Mouse (Mus musculus) MEL (cell line): ENCODE data around the gene Adamts10. TPM values are rescaled to one million over a fixed set of nuclear protein-coding genes. Genes with fewer than 3 reads are reported as not detected.

Source experiments
- DNase-seq: peaks from one replicate; pipeline ENCODE4 v3.0.0; 2011; ENCODE audit warnings: low read depth, low spot score
- H3K27ac ChIP-seq: 2 replicates; pipeline ENCODE4 v1.5.1; 2012; ENCODE audit warnings: low read depth, mild to moderate bottlenecking, control low read depth, low read length, moderate library complexity; ENCODE audit not compliant: control insufficient read depth
- H3K27me3 ChIP-seq, 2 experiments: fragments of 150-350 bp in 1 of 2; sonication (generic) in 1 of 2; 2 replicates each; pipeline ENCODE4 v1.6.1; 2012; ENCODE audit warnings: low read length in 2 of 2, mild to moderate bottlenecking in 2 of 2, improper control_type of control experiment in 1 of 2, moderate library complexity in 1 of 2; ENCODE audit not compliant: insufficient read depth in 2 of 2, control insufficient read depth in 1 of 2
- H3K36me3 ChIP-seq, 2 experiments: 2 replicates each; pipeline ENCODE4 v1.6.1; 2012 to 2014; ENCODE audit warnings: low read length in 2 of 2, improper control_type of control experiment in 1 of 2, inconsistent platforms in 1 of 2, mild to moderate bottlenecking in 1 of 2; ENCODE audit not compliant: insufficient read depth in 2 of 2, control insufficient read depth in 1 of 2
- H3K4me1 ChIP-seq, 2 experiments: fragments of 150-350 bp in 1 of 2; sonication (generic) in 1 of 2; 2 replicates each; pipeline ENCODE4 v1.6.1; 2012; ENCODE audit warnings: low read length in 2 of 2, improper control_type of control experiment in 1 of 2, mild to moderate bottlenecking in 1 of 2; ENCODE audit not compliant: insufficient read depth in 2 of 2, control insufficient read depth in 1 of 2
- H3K4me3 ChIP-seq, 2 experiments: fragments of 150-350 bp in 1 of 2; sonication (generic) in 1 of 2; 2 replicates each; pipeline ENCODE4 v1.5.1; 2012; ENCODE audit warnings: low read depth in 2 of 2, low read length in 2 of 2, mild to moderate bottlenecking in 2 of 2, moderate library complexity in 2 of 2, control low read depth in 1 of 2, improper control_type of control experiment in 1 of 2; ENCODE audit not compliant: control insufficient read depth in 1 of 2, insufficient read depth in 1 of 2
- H3K79me2 ChIP-seq: 2 replicates; pipeline ENCODE4 v1.6.1; 2012; ENCODE audit warnings: mild to moderate bottlenecking, low read length, moderate library complexity; ENCODE audit not compliant: control insufficient read depth, poor library complexity, insufficient read depth
- H3K9ac ChIP-seq: 2 replicates; pipeline ENCODE4 v1.6.1; 2012; ENCODE audit warnings: low read depth, mild to moderate bottlenecking, control low read depth, low read length, moderate library complexity; ENCODE audit not compliant: control insufficient read depth, poor library complexity, severe bottlenecking
- H3K9me3 ChIP-seq: fragments of 150-350 bp; sonication (generic); replicated peaks from 2 replicates; pipeline ENCODE4 v1.6.1; 2012; ENCODE audit warnings: mild to moderate bottlenecking, low read length, improper control_type of control experiment, moderate library complexity; ENCODE audit not compliant: insufficient read depth
- CHD2 ChIP-seq: IDR thresholded peaks from 2 replicates; pipeline ENCODE4 v1.6.1; 2011; ENCODE audit warnings: low read length, improper control_type of control experiment
- E2F4 ChIP-seq: IDR thresholded peaks from 2 replicates; pipeline ENCODE4 v1.6.1; 2011; ENCODE audit warnings: low read depth, low read length, improper control_type of control experiment, borderline replicate concordance
- JUND ChIP-seq: IDR thresholded peaks from 2 replicates; pipeline ENCODE4 v1.6.1; 2011; ENCODE audit warnings: low read depth, mild to moderate bottlenecking, improper control_type of control experiment, low read length
- MAFK ChIP-seq: IDR thresholded peaks from 2 replicates; pipeline ENCODE4 v1.6.1; 2011; ENCODE audit warnings: low read depth, mild to moderate bottlenecking, low read length, improper control_type of control experiment, borderline replicate concordance
- MAX ChIP-seq: IDR thresholded peaks from 2 replicates; pipeline ENCODE4 v1.6.1; 2011; ENCODE audit warnings: low read length, improper control_type of control experiment
- MAZ ChIP-seq: IDR thresholded peaks from 2 replicates; pipeline ENCODE4 v1.6.1; 2012; ENCODE audit warnings: low read depth, mild to moderate bottlenecking, inconsistent platforms, low read length, improper control_type of control experiment
- MEF2A ChIP-seq: IDR thresholded peaks from 2 replicates; pipeline ENCODE4 v1.6.1; 2014; ENCODE audit warnings: low read depth, mild to moderate bottlenecking, inconsistent platforms, low read length, improper control_type of control experiment; ENCODE audit not compliant: poor library complexity, insufficient replicate concordance, severe bottlenecking; ENCODE audit errors: extremely low read depth
- MXI1 ChIP-seq: IDR thresholded peaks from 2 replicates; pipeline ENCODE4 v1.6.1; 2011; ENCODE audit warnings: mild to moderate bottlenecking, low read depth, low read length, improper control_type of control experiment
- MYC ChIP-seq: IDR thresholded peaks from 2 replicates; pipeline ENCODE4 v1.6.1; 2011; ENCODE audit warnings: low read depth, mild to moderate bottlenecking, low read length, improper control_type of control experiment, moderate library complexity
- NELFE ChIP-seq: IDR thresholded peaks from 2 replicates; pipeline ENCODE4 v1.6.1; 2011; ENCODE audit warnings: low read depth, low read length, improper control_type of control experiment
- POLR2A ChIP-seq, 2 experiments: IDR thresholded peaks; 2 replicates each; pipeline ENCODE4 v1.6.1; 2011 to 2012; ENCODE audit warnings: low read length in 2 of 2, mild to moderate bottlenecking in 2 of 2, control low read depth in 1 of 2, improper control_type of control experiment in 1 of 2, low read depth in 1 of 2, moderate library complexity in 1 of 2; ENCODE audit not compliant: control insufficient read depth in 1 of 2, insufficient read depth in 1 of 2, poor library complexity in 1 of 2
- POLR2AphosphoS5 ChIP-seq: IDR thresholded peaks from 2 replicates; pipeline ENCODE4 v1.6.1; 2012; ENCODE audit warnings: low read depth, borderline replicate concordance, mild to moderate bottlenecking, inconsistent platforms, low read length, moderate library complexity, mixed read lengths
- RAD21 ChIP-seq: IDR thresholded peaks from 2 replicates; pipeline ENCODE4 v1.6.1; 2011; ENCODE audit warnings: mild to moderate bottlenecking, low read depth, low read length, improper control_type of control experiment
- TAL1 ChIP-seq: IDR thresholded peaks from 2 replicates; pipeline ENCODE4 v1.6.1; 2012; ENCODE audit warnings: mild to moderate bottlenecking, inconsistent platforms, low read length, moderate library complexity, mixed read lengths
- TBP ChIP-seq: IDR thresholded peaks from 2 replicates; pipeline ENCODE4 v1.8.0; 2011; ENCODE audit warnings: low read depth, low read length, improper control_type of control experiment
- UBTF ChIP-seq: IDR thresholded peaks from 2 replicates; pipeline ENCODE4 v1.6.1; 2012; ENCODE audit warnings: low read depth, mild to moderate bottlenecking, inconsistent platforms, low read length, improper control_type of control experiment, moderate library complexity, borderline replicate concordance; ENCODE audit not compliant: insufficient read depth
- USF1 ChIP-seq: IDR thresholded peaks from 2 replicates; pipeline ENCODE4 v1.6.1; 2014; ENCODE audit warnings: low read depth, mild to moderate bottlenecking, inconsistent platforms, low read length, improper control_type of control experiment, moderate library complexity
- USF2 ChIP-seq, 2 experiments: IDR thresholded peaks; 2 replicates each; pipeline ENCODE4 v1.6.1; 2011 to 2012; ENCODE audit warnings: improper control_type of control experiment in 2 of 2, low read length in 2 of 2, borderline replicate concordance in 1 of 2, inconsistent platforms in 1 of 2, low read depth in 1 of 2, mild to moderate bottlenecking in 1 of 2; ENCODE audit not compliant: insufficient read depth in 1 of 2
- ZKSCAN1 ChIP-seq: IDR thresholded peaks from 2 replicates; pipeline ENCODE4 v1.6.1; 2012; ENCODE audit warnings: low read depth, mild to moderate bottlenecking, inconsistent platforms, low read length, improper control_type of control experiment, moderate library complexity
- ZMIZ1 ChIP-seq: IDR thresholded peaks from 2 replicates; pipeline ENCODE4 v1.6.1; 2012; ENCODE audit warnings: low read depth, mild to moderate bottlenecking, inconsistent platforms, low read length, improper control_type of control experiment, moderate library complexity
- polyA plus RNA-seq, 2 experiments: library from polyadenylated mRNA; stranded (reverse) in 1 of 2; unstranded in 1 of 2; fragments of >175 nt in 1 of 2; fragments of >200 nt in 1 of 2; gene quantifications; 2 replicates each; pipeline versions ENCODE4 v1.2.1 to v1.2.4; 2012; ENCODE audit warnings: low replicate concordance in 2 of 2, low read depth in 1 of 2; ENCODE audit not compliant: insufficient read length in 2 of 2, insufficient read depth in 1 of 2, missing spikeins in 1 of 2
- total RNA-seq: library from RNA; depleted of rRNA; stranded (reverse); fragments of 300-350 nt; gene quantifications from 2 replicates; pipeline ENCODE4 v1.2.3, GENCODE M21; 2012

Adamts10 gene
- total and polyA plus RNA-seq, 3 experiments = 11.3 to 21.0 TPM; not detected in 1

DNA sequence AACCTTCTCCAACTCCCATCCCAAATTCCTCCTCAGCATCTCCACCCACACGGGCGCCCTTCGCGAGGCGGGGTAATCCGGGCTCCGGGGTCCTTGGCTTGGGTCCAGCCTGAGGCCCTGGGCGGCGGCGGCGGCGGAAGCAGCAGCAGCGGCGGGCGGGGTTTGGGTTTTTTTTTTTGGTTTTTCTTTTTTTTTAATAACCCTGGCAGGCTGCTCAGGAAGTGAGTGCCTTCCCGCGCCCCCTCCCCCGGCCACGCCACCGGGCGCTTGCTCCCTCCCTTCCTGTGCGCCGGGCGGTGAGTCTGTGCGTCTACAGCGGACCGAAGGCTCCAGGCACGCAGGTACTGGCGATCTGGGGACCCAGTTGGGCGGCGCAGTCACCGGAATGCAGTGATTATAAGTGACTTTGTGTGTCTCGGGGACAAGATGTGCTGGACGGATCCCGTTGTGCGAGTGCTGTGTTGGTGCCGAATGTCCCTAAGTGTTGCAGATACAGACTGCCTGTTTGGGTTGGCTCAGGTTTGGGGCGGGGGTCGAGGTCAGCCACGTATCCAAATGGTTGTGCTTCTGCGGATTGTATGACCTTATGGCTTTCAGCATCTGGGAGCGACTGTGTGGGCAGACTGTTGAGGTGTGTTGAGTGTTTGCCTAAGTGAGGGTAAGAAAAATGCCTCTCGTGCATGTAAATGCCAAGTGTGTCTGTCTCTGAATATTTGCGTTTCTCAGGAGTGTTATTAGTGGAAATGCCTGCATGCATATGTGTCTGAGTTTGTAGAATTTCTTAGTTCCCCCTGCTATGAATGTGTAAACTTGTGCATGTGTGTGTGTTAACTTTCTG, at the start of gene Adamts10 (continued):
- TF ChIP-seq UBTF (no peak), MXI1 (0 out of 2 replicates have a peak, but pooled peaks have one; percentile 28), NELFE (peak; percentile 50; the same call in 1 of the 2 replicates), MAFK (no peak), MAX (no peak; the same call in 1 of the 2 replicates)

GRCm38 (mm10) chr17:33484020-33484419, 40.0 kb upstream of the Adamts10 start:
- no peaks in the 10 kb centered on the region for H3K79me2 ChIP-seq
- no peak overlapping the region for H3K4me3 ChIP-seq
- H3K27me3 ChIP-seq = peaks cover 0 to 5% of the 10 kb centered on the region in 2 experiments; a peak in 3 of 4 replicates
- no peak overlapping the region for H3K9ac ChIP-seq
- DNase-seq = no peak
- H3K9me3 ChIP-seq = no peaks in the 10 kb centered on the region
- no peaks in the 10 kb centered on the region for H3K36me3 ChIP-seq
- no peaks in the 10 kb centered on the region for H3K4me1 ChIP-seq
- TF ChIP-seq USF1 (no peak), TBP (no peak), MYC (no peak), E2F4 (no peak), TAL1 (no peak), MEF2A (no peak), USF2 (IDR thresholded peaks at IDR 0.05; ENCODE audit: borderline replicate concordance in 1 of 2, insufficient read depth in 1 of 2, low read depth in 1 of 2, low read length in 2 of 2) (no peak), NELFE (no peak), MXI1 (no peak), RAD21 (no peak), JUND (no peak), MAX (no peak), POLR2A (IDR thresholded peaks at IDR 0.05; ENCODE audit: control insufficient read depth in 1 of 2, insufficient read depth in 1 of 2, low read depth in 1 of 2, low read length in 2 of 2, poor library complexity in 1 of 2) (no peak), POLR2AphosphoS5 (no peak), ZKSCAN1 (no peak), MAZ (no peak), ZMIZ1 (no peak), CHD2 (no peak)
- H3K27ac ChIP-seq = no peak overlapping the region
